Mouse (Mus musculus): Measurements from ENCODE around the gene Grm4. TPM values are rescaled to one million over a fixed set of nuclear protein-coding genes. Genes with fewer than 3 reads are reported as not detected.

Gene Grm4
- polyA plus RNA-seq, 1 experiment from 2014 or later = 0.13 TPM

DNA sequence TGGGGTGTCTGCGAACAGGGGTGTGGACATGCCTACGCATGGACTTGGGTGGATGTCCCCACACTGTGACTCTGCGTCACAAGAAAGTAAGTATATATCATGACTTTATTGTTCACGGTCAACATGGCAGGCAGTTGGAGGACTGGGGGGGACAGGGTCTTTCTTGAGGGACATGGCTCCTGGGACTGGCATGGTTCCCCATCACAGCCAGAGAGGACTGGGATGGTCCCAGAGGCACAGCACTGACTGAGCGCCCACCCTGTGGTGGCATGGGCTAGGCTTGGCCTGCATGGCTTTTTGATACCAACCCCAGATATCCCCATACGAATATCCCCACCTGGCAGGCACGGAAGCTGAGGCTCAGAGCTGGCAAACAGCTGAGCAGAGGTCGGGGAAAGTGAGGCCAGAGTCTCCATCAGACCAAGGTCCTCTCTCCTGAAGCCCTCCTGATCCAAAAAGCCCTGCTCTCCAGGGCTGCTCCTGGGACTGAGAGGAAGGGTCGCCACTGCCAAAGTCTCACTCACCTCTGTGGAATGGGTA lies 64.1 kb downstream of the Grm4 start:
- H3K9me3 ChIP-seq (ENCODE audit: control insufficient read depth, low read length) = no peaks in the 10 kb centered on the region
- WGBS = 82% methylated on average over 9 of the region's 9 CpGs

DNA sequence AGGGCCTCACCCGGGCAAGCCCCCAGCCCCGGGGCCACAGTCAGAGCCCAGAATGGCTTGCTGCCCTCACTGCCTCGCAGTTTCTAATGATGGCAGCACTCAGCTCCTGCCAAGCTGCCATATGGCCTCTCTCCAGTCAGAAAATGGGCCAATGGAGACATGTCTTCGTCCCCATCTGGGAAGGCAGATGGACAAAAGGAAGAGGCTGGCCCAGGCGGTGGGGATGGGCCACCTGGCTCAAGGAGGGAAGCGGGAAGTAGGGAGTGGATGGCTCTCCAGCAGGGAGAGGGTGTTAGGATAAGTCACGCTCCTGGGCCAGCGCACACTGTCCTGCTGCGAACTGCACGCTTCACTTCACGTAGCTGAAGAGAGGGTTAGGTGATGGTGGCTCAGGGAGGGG lies 64.8 kb downstream of the Grm4 start:
- Histone ChIP-seq H3K4me1 (replicated peaks; ENCODE audit: control insufficient read depth, insufficient read depth, low read length) (no peaks in the 10 kb centered on the region), H3K27ac (ENCODE audit: low read length) (no peak overlapping the region), H3K9me3 (ENCODE audit: control insufficient read depth, low read length) (no peaks in the 10 kb centered on the region), H3K36me3 (ENCODE audit: control insufficient read depth, insufficient read depth, low read length) (no peaks in the 10 kb centered on the region), H3K4me3 (ENCODE audit: low read length) (no peak overlapping the region), H3K27me3 (ENCODE audit: control insufficient read depth, insufficient read depth, low read depth, low read length) (no peaks in the 10 kb centered on the region), H3K9ac (ENCODE audit: low read length) (no peak overlapping the region), H3K4me2 (ENCODE audit: low read depth, low read length) (no peak overlapping the region)
- no peak for ATAC-seq (ENCODE audit: low read depth)
- 67% methylated on average over 11 of the region's 11 CpGs for WGBS

More for the DNA sequence above, 64.1 kb downstream of the Grm4 start:
- H3K4me3 ChIP-seq (ENCODE audit: low read length) = no peak overlapping the region
- H3K9ac ChIP-seq (ENCODE audit: low read length) = no peak overlapping the region
- H3K27ac ChIP-seq (ENCODE audit: low read length) = no peak overlapping the region
- H3K4me2 ChIP-seq (ENCODE audit: low read depth, low read length) = no peak overlapping the region
- no peaks in the 10 kb centered on the region for H3K27me3 ChIP-seq (ENCODE audit: control insufficient read depth, insufficient read depth, low read depth, low read length)
- no peaks in the 10 kb centered on the region for H3K4me1 ChIP-seq (replicated peaks; ENCODE audit: control insufficient read depth, insufficient read depth, low read length)
- no peak for ATAC-seq (ENCODE audit: low read depth)
- no peaks in the 10 kb centered on the region for H3K36me3 ChIP-seq (ENCODE audit: control insufficient read depth, insufficient read depth, low read length)

DNA sequence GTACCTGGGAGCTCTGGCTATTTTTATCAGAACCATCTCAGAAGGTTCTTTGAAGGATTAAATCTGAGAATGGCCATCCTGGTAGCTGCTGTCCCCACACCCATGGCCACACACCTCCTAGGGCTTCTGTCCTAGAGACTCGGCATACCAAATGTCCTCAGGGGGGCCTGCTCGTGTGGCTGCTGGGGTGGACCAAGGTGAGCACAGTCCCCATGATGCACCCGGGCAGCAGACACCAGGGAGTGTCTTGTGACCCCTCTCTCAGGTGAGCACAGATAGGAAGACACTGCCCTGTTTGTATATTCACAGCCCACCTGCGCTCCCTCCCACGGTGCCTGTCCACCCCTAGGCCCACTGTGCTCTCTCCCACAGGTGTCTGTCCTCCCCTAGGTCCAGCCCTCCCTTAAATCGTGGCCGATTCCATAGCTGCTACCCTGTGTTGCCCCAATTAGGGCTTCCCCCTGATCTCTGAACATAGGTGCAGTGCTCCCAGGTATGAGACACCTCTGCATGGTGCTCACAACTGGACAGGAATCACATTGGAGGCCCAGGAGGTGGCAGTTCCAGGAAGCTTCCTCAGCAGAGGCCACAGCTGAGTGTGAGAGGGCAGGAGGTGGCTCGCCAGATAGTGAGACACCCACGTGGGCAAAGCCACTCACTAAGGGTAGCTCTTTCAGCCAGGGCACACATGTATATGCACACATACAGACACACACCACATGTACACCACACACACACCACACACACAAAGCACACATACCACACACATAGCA lies 66.0 kb downstream of the Grm4 start:
- Histone ChIP-seq H3K4me3 (ENCODE audit: low read length) (no peak overlapping the region), H3K9ac (ENCODE audit: low read length) (no peak overlapping the region), H3K36me3 (ENCODE audit: control insufficient read depth, insufficient read depth, low read length) (no peaks in the 10 kb centered on the region), H3K4me1 (replicated peaks; ENCODE audit: control insufficient read depth, insufficient read depth, low read length) (no peaks in the 10 kb centered on the region), H3K9me3 (ENCODE audit: control insufficient read depth, low read length) (no peaks in the 10 kb centered on the region), H3K4me2 (ENCODE audit: low read depth, low read length) (no peak overlapping the region), H3K27ac (ENCODE audit: low read length) (no peak overlapping the region), H3K27me3 (ENCODE audit: control insufficient read depth, insufficient read depth, low read depth, low read length) (no peaks in the 10 kb centered on the region)
- ATAC-seq (ENCODE audit: low read depth) = no peak
- WGBS = 70% methylated on average over 9 of the region's 9 CpGs

DNA sequence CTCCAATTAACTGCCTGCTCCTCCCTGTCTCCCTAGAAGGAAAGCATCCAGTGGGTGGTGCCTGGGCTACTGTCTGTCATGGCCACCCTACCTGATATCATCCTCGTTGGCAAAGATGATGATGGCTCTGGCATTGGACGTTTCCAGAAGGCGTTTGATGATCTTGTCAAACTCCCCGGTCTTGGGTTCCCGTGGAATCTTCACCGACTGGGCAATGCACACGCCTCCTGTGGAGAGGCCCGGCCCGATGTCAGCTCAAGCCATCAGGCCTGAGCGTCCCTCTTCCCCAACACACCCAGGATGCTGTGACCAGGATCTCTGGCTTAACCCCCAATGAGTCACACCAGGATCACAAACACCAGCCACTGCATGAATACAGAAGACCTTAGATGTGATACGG lies 66.8 kb downstream of the Grm4 start:
- Histone ChIP-seq H3K4me2 (ENCODE audit: low read depth, low read length) (no peak overlapping the region), H3K9me3 (ENCODE audit: control insufficient read depth, low read length) (no peaks in the 10 kb centered on the region), H3K27me3 (ENCODE audit: control insufficient read depth, insufficient read depth, low read depth, low read length) (no peaks in the 10 kb centered on the region), H3K9ac (ENCODE audit: low read length) (no peak overlapping the region), H3K4me1 (replicated peaks; ENCODE audit: control insufficient read depth, insufficient read depth, low read length) (no peaks in the 10 kb centered on the region), H3K4me3 (ENCODE audit: low read length) (no peak overlapping the region), H3K27ac (ENCODE audit: low read length) (no peak overlapping the region), H3K36me3 (ENCODE audit: control insufficient read depth, insufficient read depth, low read length) (no peaks in the 10 kb centered on the region)
- no peak for ATAC-seq (ENCODE audit: low read depth)
- WGBS = 77% methylated on average over 11 of the region's 11 CpGs

DNA sequence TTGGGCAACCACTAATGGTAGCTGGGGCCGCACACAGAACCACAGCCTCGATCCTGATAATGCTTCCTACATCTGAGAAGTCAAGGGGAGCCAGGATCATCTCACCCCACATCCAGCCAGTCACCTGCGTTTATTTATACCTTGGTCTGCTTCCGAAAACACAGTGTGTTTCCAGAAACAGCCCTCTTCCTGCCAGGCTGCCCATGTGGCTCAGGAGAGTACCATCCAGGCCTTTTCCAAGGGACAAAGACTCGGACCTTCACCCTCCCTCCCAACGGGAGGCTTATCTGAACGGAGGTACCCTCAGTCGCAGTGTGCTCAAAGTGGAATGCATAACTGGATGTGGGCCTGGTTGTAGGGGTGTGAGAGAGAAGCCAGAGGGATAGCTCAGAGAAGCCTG lies 68.2 kb downstream of the Grm4 start:
- Histone ChIP-seq H3K36me3 (ENCODE audit: control insufficient read depth, insufficient read depth, low read length) (no peaks in the 10 kb centered on the region), H3K9me3 (ENCODE audit: control insufficient read depth, low read length) (no peaks in the 10 kb centered on the region), H3K27ac (ENCODE audit: low read length) (no peak overlapping the region), H3K27me3 (ENCODE audit: control insufficient read depth, insufficient read depth, low read depth, low read length) (no peaks in the 10 kb centered on the region), H3K4me1 (replicated peaks; ENCODE audit: control insufficient read depth, insufficient read depth, low read length) (no peaks in the 10 kb centered on the region), H3K9ac (ENCODE audit: low read length) (no peak overlapping the region), H3K4me2 (ENCODE audit: low read depth, low read length) (no peak overlapping the region), H3K4me3 (ENCODE audit: low read length) (no peak overlapping the region)
- ATAC-seq (ENCODE audit: low read depth) = no peak
- WGBS = 74% methylated on average over 8 of the region's 8 CpGs

DNA sequence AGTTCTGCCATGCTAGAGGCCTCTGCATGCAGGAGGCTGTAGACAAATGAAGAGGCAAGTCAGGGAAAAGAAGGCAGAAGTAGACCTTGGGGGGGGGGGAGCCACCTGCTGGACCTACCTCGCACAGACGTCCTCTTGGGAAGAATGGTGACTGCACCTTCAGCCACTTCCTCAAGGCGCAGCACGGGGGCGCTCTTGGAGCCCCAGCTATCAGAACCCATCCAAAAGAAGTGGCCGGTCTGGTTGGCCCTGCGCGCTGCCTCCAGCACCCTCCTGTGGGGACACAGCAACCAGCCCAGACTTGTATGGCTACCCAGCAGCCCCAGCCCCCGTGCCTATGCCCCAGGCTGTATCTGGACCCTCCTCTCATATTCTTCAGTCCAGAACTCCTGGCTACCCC lies 69.4 kb downstream of the Grm4 start:
- WGBS = 23% methylated on average over 9 of the region's 9 CpGs

DNA sequence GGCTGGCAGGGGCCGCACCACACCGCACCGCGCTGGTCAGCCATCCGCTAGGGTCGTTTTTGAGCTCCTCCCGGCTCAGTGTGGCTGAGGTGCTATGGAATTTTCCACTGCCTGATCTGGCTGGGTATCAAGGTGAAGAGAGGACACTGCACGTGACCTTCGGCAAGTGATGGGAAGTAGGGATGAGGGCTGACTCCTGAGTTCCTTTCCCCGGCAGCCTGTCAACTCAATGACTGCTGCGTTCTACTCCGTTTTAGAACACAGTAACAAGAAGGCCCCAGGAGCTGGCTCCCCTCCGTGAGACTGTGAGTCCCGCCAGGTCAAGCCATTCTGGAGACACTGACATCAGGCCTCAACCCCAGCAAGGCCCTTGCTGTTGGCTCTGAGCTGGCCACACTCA lies 70.0 kb downstream of the Grm4 start:
- no peaks in the 10 kb centered on the region for H3K27me3 ChIP-seq (ENCODE audit: control insufficient read depth, insufficient read depth, low read depth, low read length)
- no peak for ATAC-seq (ENCODE audit: low read depth)
- 83% methylated on average over 14 of the region's 14 CpGs for WGBS
- H3K4me1 ChIP-seq (replicated peaks; ENCODE audit: control insufficient read depth, insufficient read depth, low read length) = no peaks in the 10 kb centered on the region
- no peaks in the 10 kb centered on the region for H3K9me3 ChIP-seq (ENCODE audit: control insufficient read depth, low read length)
- H3K36me3 ChIP-seq (ENCODE audit: control insufficient read depth, insufficient read depth, low read length) = no peaks in the 10 kb centered on the region
- no peak overlapping the region for H3K4me2 ChIP-seq (ENCODE audit: low read depth, low read length)
- H3K4me3 ChIP-seq (ENCODE audit: low read length) = no peak overlapping the region
- no peak overlapping the region for H3K27ac ChIP-seq (ENCODE audit: low read length)
- H3K9ac ChIP-seq (ENCODE audit: low read length) = no peak overlapping the region

More for the DNA sequence above, 69.4 kb downstream of the Grm4 start:
- no peak for ATAC-seq (ENCODE audit: low read depth)
- Histone ChIP-seq H3K4me1 (replicated peaks; ENCODE audit: control insufficient read depth, insufficient read depth, low read length) (no peaks in the 10 kb centered on the region), H3K4me3 (ENCODE audit: low read length) (no peak overlapping the region), H3K9ac (ENCODE audit: low read length) (no peak overlapping the region), H3K27ac (ENCODE audit: low read length) (no peak overlapping the region), H3K9me3 (ENCODE audit: control insufficient read depth, low read length) (no peaks in the 10 kb centered on the region), H3K36me3 (ENCODE audit: control insufficient read depth, insufficient read depth, low read length) (no peaks in the 10 kb centered on the region), H3K4me2 (ENCODE audit: low read depth, low read length) (no peak overlapping the region), H3K27me3 (ENCODE audit: control insufficient read depth, insufficient read depth, low read depth, low read length) (no peaks in the 10 kb centered on the region)

DNA sequence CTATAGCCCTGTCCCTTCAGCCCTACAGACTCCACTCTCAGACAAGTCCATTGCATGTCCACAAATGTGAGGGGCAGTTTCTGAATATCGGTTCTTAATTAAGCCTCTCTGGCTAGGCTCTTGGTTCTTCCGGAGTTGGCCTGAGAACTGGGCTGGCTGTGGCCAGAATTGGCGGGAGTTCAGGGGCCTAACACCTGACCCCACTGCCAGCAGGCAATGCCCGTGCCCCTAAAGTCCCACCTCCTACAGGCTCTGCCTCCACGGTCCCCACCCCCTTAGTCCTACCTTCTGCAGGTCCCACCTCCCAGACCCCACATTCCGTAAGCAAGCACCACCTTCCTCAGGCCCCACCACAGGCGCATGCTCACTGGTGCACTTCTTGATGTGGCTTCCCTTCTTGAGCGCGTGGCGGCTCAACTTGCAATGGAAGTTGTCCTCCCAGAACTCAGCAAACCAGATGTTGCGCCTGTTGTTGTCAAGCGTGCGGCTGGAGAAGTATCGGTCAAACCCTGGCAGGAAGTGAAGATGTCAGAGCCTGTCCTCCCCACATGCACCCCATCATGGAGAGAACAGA lies 71.4 kb downstream of the Grm4 start:
- no peak for ATAC-seq (ENCODE audit: low read depth)
- 78% methylated on average over 14 of the region's 14 CpGs for WGBS

DNA sequence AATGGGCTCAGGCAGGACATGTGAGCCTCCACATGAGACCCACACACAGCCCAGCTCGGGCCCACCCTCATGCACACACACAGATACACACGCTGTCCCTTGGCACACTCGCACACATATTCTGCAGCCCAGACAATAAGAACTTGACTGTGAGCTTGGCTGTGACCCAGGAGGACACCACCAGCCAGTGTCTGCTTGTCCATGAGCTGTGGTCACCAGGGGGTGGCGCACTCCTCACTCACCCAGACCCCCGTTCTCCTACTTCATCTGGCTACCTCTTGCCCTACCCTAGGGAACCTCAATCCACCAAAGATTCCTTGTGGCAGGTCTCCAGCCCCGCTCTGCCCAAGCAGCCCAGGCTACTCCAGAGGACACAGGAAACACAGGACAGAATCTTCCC lies 72.5 kb downstream of the Grm4 start:
- no peak for ATAC-seq (ENCODE audit: low read depth)
- no peak overlapping the region for H3K27ac ChIP-seq (ENCODE audit: low read length)
- H3K36me3 ChIP-seq (ENCODE audit: control insufficient read depth, insufficient read depth, low read length) = no peaks in the 10 kb centered on the region
- WGBS = 65% methylated on average over 6 of the region's 6 CpGs
- no peaks in the 10 kb centered on the region for H3K27me3 ChIP-seq (ENCODE audit: control insufficient read depth, insufficient read depth, low read depth, low read length)
- no peak overlapping the region for H3K4me2 ChIP-seq (ENCODE audit: low read depth, low read length)
- H3K4me1 ChIP-seq (replicated peaks; ENCODE audit: control insufficient read depth, insufficient read depth, low read length) = no peaks in the 10 kb centered on the region
- H3K9me3 ChIP-seq (ENCODE audit: control insufficient read depth, low read length) = no peaks in the 10 kb centered on the region
- H3K9ac ChIP-seq (ENCODE audit: low read length) = no peak overlapping the region
- H3K4me3 ChIP-seq (ENCODE audit: low read length) = no peak overlapping the region

More for the DNA sequence above, 71.4 kb downstream of the Grm4 start:
- no peaks in the 10 kb centered on the region for H3K4me1 ChIP-seq (replicated peaks; ENCODE audit: control insufficient read depth, insufficient read depth, low read length)
- no peak overlapping the region for H3K4me2 ChIP-seq (ENCODE audit: low read depth, low read length)
- H3K9me3 ChIP-seq (ENCODE audit: control insufficient read depth, low read length) = no peaks in the 10 kb centered on the region
- H3K36me3 ChIP-seq (ENCODE audit: control insufficient read depth, insufficient read depth, low read length) = no peaks in the 10 kb centered on the region
- H3K27me3 ChIP-seq (ENCODE audit: control insufficient read depth, insufficient read depth, low read depth, low read length) = no peaks in the 10 kb centered on the region
- no peak overlapping the region for H3K4me3 ChIP-seq (ENCODE audit: low read length)
- H3K27ac ChIP-seq (ENCODE audit: low read length) = no peak overlapping the region
- H3K9ac ChIP-seq (ENCODE audit: low read length) = no peak overlapping the region

Data from lung, embryonic 16.5 days (tissue).